Comparison of ENCODE assay signal across 13 mouse cellular contexts in genomic region chr7:67514380-67514779, GRCm38 (mm10).
DNase-seq lines count a peak whose midpoint lies in the region; ATAC-seq and TF ChIP-seq lines count a peak whose summit lies in the region.
"Had no signal": no experiment of that assay in that cellular context is flagged by ENCODE, and none has a peak within 500 bp of the region (broad histone marks: within the 10 kb centered on the region; RNA-seq: fewer than 3 reads in every experiment).

No protein-coding gene starts in this region.

- H3K4me3 ChIP-seq in heart, embryonic 12.5 days = no peak overlapping the region
- H3K4me3 ChIP-seq in heart, embryonic 15.5 days = no peak overlapping the region
- no peak overlapping the region for H3K4me3 ChIP-seq in lung, postnatal 0 days (ENCODE audit: low read depth, low read length)
- H3K4me3 ChIP-seq: embryonic facial prominence, embryonic 12.5 days; heart, embryonic 13.5 days; kidney, embryonic 15.5 days had no signal

- WGBS in heart, embryonic 12.5 days = 65% methylated on average over 4 of the region's 4 CpGs
- 56% methylated on average over 4 of the region's 4 CpGs for WGBS in heart, embryonic 15.5 days
- WGBS in lung, postnatal 0 days = 39% methylated on average over 4 of the region's 4 CpGs

- H3K4me1 ChIP-seq in heart, embryonic 12.5 days (replicated peaks) = peaks cover 12% of the 10 kb centered on the region
- H3K4me1 ChIP-seq in heart, embryonic 15.5 days (replicated peaks) = peaks cover 12% of the 10 kb centered on the region
- H3K4me1 ChIP-seq in lung, postnatal 0 days (ENCODE audit: insufficient read depth, low read depth, low read length) = no peaks in the 10 kb centered on the region; the same call in 1 of the 2 replicates
- H3K4me1 ChIP-seq: embryonic facial prominence, embryonic 12.5 days; kidney, embryonic 15.5 days had no signal

- H3K36me3 ChIP-seq in heart, embryonic 12.5 days = no peaks in the 10 kb centered on the region
- H3K36me3 ChIP-seq in heart, embryonic 15.5 days = no peaks in the 10 kb centered on the region
- no peaks in the 10 kb centered on the region for H3K36me3 ChIP-seq in lung, postnatal 0 days (ENCODE audit: insufficient read depth, low read length)
- H3K36me3 ChIP-seq: embryonic facial prominence, embryonic 12.5 days; heart, embryonic 13.5 days; kidney, embryonic 15.5 days had no signal

- no peak overlapping the region for H3K9ac ChIP-seq in heart, embryonic 12.5 days
- H3K9ac ChIP-seq in heart, embryonic 15.5 days = no peak overlapping the region
- no peak overlapping the region for H3K9ac ChIP-seq in lung, postnatal 0 days (replicated peaks; ENCODE audit: low read depth)
- H3K9ac ChIP-seq: embryonic facial prominence, embryonic 12.5 days; heart, embryonic 13.5 days; kidney, embryonic 15.5 days had no signal

- peak; percentile 38 for DNase-seq in heart, adult 8-10 months (ENCODE audit: low spot score)
- DNase-seq in gastrocnemius, adult 8-10 months (ENCODE audit: low spot score in 2 of 2) = peak; percentile 48 to 65
- DNase-seq in lung, postnatal 0 days (ENCODE audit: low spot score) = peak; percentile 76
- no peak for DNase-seq in spleen, postnatal 36 days (ENCODE audit: low spot score in 2 of 2)
- no peak for DNase-seq in spleen, postnatal 14 days (ENCODE audit: low spot score in 2 of 2)
- DNase-seq: midbrain, embryonic 14.5 days had no signal

- H3K27me3 ChIP-seq in heart, embryonic 12.5 days (replicated peaks) = no peaks in the 10 kb centered on the region
- no peaks in the 10 kb centered on the region for H3K27me3 ChIP-seq in heart, embryonic 15.5 days
- H3K27me3 ChIP-seq in lung, postnatal 0 days (replicated peaks; ENCODE audit: insufficient read depth, low read length) = no peaks in the 10 kb centered on the region
- H3K27me3 ChIP-seq: embryonic facial prominence, embryonic 12.5 days; heart, embryonic 13.5 days; kidney, embryonic 15.5 days had no signal

- no peak overlapping the region for H3K4me2 ChIP-seq in heart, embryonic 12.5 days
- H3K4me2 ChIP-seq in heart, embryonic 15.5 days = no peak overlapping the region
- no peak overlapping the region for H3K4me2 ChIP-seq in lung, postnatal 0 days (replicated peaks; ENCODE audit: low read depth, low read length)
- H3K4me2 ChIP-seq: embryonic facial prominence, embryonic 12.5 days; kidney, embryonic 15.5 days had no signal

- no peak for TF ChIP-seq CTCF in lung, postnatal 0 days (IDR thresholded peaks at IDR 0.05)

- no peaks in the 10 kb centered on the region for H3K9me3 ChIP-seq in heart, embryonic 12.5 days (replicated peaks)
- H3K9me3 ChIP-seq in heart, embryonic 15.5 days (replicated peaks) = no peaks in the 10 kb centered on the region
- H3K9me3 ChIP-seq in lung, postnatal 0 days (ENCODE audit: low read length) = no peaks in the 10 kb centered on the region
- H3K9me3 ChIP-seq: embryonic facial prominence, embryonic 12.5 days; heart, embryonic 13.5 days; kidney, embryonic 15.5 days had no signal

- no peak for TF ChIP-seq EP300 in lung, postnatal 0 days (IDR thresholded peaks at IDR 0.05)

- no peak for ATAC-seq in heart, embryonic 12.5 days (ENCODE audit: insufficient number of reproducible peaks, low FRiP score)
- ATAC-seq in heart, embryonic 15.5 days (replicated peaks; ENCODE audit: insufficient number of reproducible peaks, insufficient read depth, low FRiP score, low read depth) = no peak
- ATAC-seq in lung, postnatal 0 days = peak; percentile 77
- ATAC-seq in frontal cortex, adult (ENCODE audit: low TSS enrichment) = no peak

- H3K27ac ChIP-seq in heart, embryonic 12.5 days (ENCODE audit: poor library complexity, severe bottlenecking) = no peak overlapping the region
- peak overlapping the region; percentile 60 for H3K27ac ChIP-seq in heart, embryonic 15.5 days
- 0 out of 2 replicates have a peak overlapping the region, but pooled peaks have one; percentile 11 for H3K27ac ChIP-seq in lung, postnatal 0 days (ENCODE audit: low read length)
- H3K27ac ChIP-seq: embryonic facial prominence, embryonic 12.5 days; kidney, embryonic 15.5 days; macrophage had no signal

Comparison
In these comparisons a context has a peak if more than half of its experiments do, and no peak if none do; other contexts are left out.
1. DNase-seq: peak in heart, adult 8-10 months (single experiment), gastrocnemius, adult 8-10 months (2 of 2) and lung, postnatal 0 days (single experiment); none in spleen, postnatal 36 days (0 of 2) and spleen, postnatal 14 days (0 of 2).